Mouse (Mus musculus) MEL-GATA-1-ER (cell line): ENCODE measurements around the gene Hypk.
"Not testable (repeated sequence)": the region's sequence is repeated elsewhere in the genome, so short reads cannot be mapped to it uniquely, and the experiment has no call there.

Experiments
- DNase-seq: peaks from one replicate; pipeline ENCODE4 v3.0.0-alpha.2; 2012; ENCODE audit warnings: low read depth; ENCODE audit errors: extremely low read depth

The Hypk gene

DNA sequence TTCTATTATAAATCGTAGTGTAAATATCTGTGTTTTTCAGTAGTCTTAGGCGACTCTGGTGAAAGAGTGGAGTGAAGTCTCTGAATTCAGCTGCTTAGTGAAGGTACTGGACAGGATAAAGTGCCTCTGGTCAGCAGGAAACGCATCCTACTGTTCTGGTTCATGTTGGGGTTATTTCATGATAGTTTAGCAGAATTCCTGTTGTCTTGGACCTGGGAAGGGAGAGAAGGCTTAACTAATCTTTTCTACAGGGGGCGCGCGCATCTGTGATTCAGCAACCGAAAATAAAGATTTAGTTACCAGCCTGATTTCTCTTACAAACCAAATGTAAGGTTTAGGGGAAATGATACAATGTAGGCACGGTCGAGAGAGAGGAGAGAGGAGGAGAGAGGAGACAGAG lies 5.0 kb upstream of the Hypk start:
- no peak for DNase-seq

DNA sequence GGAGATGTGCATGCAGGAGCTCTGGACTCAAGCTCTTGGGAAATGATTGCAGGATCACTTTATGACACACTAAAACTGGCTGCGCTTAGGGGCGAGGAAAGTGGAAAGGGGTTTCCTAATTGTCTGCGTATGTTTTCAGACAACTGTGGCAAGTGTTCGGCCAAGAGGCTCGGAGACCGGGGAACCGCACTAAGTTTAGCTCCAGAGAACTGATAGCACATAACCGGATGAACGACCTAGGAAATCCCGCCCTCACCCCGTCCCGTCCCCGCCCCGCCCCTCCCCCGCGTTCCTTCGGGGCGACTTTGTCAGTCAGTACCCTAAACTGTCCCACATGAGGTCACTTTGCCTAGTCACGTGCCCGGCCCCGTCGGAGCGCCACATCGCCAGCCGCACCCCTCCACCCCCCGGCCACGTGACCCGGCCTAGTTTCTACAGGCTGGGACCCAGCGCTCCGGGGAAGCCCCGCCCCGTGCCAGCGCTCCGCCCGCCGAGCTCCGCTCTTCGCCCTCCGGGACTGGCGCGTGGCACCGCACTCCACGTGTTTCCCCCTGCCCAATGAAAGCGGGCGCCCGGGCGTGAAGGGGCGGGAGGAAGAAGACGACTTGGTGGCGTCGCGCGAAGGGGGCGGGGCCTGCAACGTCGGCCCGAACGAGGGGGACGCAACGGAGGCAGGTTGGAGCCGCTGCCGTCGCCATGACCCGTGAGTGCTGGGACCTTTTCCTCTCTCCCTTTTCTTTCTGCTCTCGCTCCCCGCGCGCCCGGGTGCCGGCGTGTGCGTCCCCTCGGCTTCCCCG lies 4.2 kb upstream of the Hypk start, which contains the start of gene Serf2:
Gene Serf2, plus strand, starts transcription at position 457 of the 797 bp plus-strand sequence.
- DNase-seq, result peak; percentile 94

DNA sequence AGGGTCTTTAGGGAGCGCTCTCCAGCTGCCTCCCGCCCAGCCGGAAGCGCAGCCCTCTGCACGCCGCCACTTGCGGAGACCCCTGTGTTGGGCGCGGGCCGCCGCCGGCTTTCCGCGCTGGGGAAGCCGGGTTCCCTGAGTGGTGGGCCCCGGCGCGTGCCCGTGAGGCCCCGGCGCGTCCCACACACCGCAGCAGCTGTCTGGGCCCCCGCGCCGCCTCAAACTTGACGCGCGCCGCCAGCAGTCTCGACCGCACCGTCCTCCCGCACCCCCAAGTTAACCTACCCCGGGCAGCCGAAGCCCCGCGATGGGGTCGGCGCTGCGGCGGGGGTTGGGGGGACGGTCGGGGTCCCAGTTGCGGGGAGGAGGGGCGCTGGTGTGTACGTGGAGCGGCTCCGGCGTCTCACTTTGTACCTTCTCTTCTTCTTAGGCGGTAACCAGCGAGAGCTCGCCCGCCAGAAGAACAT lies 3.5 kb upstream of the Hypk start:
- no peak for DNase-seq

DNA sequence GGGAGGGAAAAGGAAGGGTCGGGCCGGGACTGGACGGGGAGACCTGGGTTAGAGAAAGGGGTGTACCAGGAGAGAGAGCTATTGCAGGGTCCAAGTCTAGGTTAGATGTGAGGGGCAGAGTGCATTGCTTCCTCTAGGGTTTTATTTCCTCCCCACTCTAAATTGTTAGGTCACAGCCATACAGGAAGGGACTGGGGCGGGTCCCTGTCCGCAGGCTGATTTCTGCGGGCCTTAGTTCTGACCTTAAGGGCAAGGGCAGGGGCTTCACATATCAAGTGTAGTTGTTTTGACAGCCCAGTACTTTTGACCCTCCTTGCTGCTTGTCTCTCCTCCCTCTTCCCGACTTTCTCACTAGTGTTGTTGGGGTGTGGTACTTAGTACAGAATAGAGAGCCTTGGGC lies 3.0 kb upstream of the Hypk start:
- no peak for DNase-seq

DNA sequence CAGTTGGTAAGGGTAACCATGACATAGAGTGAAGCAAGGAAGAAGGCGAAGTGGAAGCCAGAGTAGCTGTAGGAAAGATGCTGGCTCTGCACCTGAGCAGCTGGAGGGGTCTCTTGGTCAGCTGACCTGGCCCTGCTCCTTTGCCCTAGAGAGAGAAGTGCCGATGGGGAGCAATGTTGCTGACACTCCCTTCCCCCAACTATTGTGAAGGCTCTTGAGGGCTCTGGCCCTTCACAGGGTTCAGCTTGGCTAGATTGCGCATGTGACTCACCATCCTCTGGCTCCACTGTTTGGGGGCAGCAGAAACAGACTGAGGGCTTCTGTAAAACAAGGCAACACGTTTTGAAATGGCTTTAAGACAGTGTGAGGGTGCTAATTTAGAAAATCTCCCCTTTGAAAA lies 729 bp upstream of the Hypk start:
- no peak for DNase-seq

DNA sequence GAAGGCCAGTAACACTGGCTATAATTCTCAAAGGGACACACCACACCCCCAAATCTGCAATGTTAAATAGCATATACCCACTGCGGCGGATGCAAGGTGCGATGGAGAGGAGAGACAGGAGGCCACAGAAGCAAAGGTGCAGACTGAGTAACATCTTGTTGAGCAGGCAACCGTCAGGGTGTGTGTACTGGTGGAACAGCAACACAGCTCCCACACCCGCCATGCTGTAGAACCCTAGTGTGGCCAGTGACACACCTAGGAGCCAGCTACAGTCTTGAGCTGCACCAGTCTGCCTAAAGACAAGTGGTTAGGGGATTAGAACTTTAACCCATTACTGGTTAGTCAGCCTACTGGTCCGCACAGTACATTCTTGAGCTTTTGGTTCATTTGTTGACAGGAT lies 827 bp downstream of the Hypk start:
- DNase-seq, result no peak

DNA sequence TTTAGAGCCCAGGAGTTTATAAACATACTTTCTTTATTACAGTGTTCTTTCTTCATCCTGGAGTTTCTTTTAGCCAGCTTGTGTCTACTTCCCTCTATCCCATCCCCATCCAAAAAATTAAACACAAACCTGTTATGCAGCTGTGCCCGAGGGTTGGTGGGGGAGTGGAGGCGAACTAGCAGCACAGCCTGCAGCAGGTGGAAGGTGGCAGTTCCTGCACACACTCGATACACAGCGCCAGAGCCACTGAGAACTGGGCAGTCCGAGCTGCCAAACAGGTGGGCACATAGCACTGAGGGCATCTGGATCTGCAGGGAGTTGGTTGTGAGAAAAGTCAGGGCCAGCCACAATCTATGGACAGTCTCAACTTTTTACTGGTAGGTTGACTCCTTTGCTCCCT lies 2.4 kb downstream of the Hypk start:
- DNase-seq, result no peak

DNA sequence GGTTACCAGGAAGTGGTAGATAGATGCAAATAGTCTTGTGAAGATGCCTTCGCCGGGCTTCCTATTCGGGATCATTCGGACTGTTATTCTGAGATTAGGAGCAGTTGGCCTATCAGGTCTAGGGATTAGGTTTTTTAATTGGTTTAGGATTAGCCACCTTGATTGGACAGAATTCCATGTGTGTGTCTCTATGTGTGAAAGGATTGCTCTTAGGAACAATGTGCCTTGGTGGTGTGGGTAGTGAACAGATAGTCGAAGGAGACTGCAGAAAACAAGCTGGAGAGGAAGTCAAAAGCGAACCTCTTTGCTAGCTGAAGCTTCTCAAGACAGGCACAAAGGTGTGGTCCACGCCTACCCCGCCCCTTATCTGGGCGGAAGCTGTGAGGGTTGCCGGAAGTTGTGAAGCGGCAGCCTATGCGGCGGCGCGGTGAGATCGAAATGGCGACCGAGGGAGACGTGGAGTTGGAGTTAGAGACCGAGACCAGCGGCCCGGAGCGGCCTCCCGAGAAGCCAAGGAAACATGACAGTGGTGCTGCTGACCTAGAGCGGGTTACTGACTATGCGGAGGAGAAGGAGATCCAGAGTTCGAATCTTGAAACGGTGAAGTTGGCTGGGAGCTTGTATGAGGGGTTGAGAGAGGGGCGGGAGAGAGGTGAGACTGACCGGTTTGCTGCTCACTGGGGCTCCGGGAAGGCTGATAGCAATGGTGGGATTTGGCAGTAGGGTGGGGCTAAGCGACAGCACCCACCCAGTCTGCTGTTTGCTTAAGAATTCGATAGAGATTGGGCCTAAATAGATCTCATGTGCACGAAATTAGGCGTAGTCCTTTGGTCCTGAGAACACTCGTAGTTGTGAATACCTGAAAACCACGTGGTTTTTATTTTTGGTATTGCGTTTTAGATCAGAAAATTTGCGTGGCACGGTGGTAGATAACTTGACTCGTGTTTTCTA lies 3.9 kb downstream of the Hypk start, which contains the start of gene Serinc4:
Gene Serinc4, minus strand, starts transcription at position 90 of the 951 bp plus-strand sequence.
- peak; percentile 86 for DNase-seq

DNA sequence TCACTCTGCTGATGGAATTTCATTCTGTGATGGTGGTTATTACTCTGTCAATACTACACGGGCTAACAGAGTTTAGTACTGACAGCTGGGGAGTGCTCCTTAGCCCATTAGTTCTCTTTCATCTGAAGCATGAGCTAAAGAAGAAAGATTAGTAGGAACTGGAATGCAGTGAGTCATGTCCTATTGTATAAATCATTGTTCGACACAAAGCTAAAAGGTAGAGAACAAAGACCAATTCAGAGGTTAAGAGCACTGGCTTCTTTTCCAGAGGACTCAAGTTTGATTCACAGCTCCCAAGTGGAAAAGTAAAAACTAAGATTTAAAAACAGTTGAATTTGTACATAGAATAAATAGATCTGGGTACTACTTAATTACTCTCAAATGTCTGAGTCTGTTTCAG lies 7.0 kb downstream of the Hypk start:
- DNase-seq, result no peak

DNA sequence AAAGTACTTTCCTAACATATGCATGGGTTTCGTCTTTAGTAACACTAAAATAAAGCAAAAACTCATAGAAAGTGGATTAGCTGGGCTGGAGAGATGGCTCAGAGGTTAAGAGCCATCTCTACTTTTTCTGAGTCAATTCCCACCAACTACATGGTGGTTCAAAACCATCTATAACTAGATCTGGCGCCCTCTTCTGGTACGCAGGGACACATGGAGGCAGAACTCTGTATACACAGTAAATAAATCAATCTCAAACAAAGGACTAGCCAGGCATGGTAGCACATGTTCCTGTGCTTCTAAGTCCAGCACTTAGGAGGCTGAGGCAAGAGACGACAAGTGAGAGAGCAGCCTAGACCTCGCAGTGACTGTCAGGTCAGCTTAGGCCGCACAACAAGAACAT lies 15.9 kb downstream of the Hypk start:
- not testable (repeated sequence) for DNase-seq

DNA sequence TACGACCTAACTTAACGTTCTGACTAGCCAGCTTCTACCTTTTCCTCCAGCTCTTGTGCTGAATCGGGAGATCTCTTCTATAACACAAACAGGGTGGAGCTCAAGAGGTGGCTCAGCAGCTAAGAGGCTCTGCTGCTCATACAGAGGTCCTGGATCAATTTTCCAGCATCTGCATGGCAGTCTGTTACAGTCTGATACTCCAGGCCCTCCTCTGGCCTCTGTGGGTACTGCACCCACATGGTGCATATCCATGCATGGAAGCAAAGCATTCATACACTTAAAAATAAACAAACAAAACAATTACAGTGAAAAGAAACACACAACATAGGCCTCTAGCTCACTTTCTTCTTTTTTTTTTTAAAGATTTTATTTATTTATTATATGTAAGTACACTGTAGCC lies 19.7 kb downstream of the Hypk start:
- not testable (repeated sequence) for DNase-seq

DNA sequence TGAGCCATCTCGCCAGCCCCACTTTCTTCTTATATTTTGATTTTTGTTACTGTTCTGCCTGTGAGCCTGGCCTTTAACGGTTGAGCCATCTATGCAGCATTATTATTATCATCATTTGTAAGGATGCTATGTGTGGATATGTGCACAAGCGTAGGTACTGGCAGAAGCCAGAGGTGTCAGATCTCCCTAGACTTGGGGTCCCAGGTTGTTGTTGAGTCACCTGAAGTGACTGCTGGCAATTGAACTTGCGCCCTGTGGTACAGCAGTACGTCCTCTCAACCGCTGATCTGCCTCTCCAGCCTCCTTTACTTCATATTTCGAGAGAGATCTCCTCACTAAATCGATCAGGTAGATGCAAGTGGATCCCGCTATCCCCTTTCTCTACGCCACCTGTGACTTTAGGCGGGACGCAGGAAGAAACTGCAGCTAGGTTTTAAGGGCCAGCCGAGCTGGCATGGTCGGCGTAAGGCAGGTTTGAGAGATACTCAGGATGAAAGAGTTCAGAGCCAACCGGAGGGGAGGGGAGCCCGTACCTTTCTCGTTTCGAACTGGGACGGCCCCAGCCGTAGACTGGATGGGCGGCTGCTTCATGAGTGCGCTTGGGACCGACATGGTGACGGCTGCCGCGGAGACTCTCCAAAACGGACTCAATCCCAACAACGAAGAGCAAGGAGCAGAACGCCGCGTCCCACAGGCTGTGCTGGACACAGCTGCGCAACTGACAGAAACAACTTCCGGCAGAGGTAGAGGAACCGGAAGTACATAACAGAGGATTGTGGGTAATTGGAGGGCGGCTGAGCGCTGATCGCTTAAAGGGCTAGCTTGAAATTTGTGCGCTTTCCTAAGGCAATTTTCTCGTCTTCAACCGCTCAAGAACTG lies 20.4 kb downstream of the Hypk start, which contains the start of gene Mfap1b:
Gene Mfap1b, minus strand, starts transcription at position 767 of the 879 bp plus-strand sequence.
- DNase-seq, result peak; percentile 88

DNA sequence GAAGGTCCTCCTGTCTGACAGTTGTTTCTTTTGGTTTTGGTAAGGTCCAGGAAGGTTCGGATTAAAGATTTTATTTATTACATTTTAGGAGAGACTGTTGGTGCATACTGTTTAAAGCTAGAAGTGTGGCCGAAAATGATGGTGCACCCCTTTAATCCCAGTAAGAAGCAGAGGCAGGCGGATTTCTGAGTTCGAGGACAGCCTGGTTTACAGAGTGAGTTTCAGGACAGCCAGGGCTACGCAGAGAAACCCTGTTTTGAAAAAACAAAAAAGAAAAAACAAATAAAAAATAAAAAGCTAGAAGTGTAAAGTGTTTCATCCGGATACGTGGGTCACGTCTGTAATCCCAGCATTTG lies 21.1 kb downstream of the Hypk start:
- DNase-seq, result no peak

DNA sequence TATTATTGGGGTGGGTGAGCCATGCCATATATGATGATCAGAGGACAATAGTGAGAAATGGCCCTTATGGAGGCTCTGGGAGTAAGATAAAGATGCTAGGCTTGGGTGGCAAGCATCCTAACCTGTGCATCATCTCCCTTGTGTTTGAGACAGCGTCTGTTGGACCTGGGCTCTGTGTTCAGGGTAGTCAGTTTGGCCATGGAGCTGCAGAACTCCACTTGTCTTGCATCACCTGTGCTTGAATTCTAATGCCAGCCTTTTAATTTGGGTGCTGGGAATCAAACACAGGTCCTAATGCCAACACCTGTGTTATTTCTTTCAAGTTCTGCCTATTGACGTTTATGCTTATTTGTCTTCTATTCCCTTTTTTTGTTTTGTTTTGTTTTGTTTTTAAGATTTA lies 22.2 kb downstream of the Hypk start:
- not testable (repeated sequence) for DNase-seq

DNA sequence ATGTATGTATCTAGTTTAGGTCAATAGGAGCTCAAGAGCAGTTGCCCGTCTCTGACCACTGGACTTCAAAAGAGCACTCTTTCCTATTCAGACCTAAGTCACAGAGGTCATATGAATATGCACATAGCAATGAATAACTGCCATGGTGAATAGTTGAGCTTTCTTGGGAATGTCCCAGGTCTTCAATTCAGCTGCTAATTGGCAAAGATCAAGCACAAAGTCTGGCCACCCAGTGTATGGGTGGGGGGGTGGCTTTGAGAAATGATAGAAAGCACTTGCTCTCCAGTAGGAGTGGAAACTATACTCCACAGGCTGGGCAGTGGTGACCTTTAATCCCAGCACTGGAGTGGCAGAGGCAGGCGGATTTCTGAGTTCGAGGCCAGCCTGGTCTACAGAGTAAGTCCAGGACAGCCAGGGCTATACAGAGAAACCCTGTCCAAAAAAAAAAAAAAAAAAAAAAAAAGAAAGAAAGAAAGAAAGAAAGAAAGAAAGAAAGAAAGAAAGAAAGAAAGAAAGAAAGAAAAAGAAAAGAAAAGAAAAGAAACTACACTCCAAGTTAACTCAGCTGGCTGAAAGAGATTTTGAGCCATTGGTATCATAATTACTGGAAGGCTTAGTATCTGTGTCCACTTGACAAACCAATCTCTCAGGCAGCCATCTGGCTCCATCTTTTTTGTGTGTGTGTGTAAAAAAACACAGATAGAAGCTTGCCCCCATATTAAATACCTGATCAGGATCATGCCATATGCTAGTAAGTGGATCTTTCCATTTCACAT lies 24.6 kb downstream of the Hypk start:
- no peak for DNase-seq

DNA sequence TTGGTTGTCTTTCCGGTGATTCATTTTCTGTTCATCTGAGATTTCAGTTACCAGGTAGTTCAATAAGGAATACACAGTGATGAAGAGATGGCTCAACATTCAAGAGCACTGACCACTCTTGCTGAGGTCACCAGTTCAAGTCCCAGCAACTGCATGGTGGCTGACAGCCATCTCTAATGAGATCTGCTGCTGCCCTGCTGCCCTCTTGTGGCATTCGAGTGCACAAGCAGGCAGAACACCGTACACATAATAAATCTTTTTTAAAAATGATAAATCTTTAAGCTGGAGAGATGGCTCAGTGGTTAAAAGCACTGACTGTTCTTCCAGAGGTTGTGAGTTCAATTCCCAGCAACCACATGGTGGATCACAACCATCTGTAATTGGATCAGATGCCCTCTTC lies 27.4 kb downstream of the Hypk start:
- no peak for DNase-seq

DNA sequence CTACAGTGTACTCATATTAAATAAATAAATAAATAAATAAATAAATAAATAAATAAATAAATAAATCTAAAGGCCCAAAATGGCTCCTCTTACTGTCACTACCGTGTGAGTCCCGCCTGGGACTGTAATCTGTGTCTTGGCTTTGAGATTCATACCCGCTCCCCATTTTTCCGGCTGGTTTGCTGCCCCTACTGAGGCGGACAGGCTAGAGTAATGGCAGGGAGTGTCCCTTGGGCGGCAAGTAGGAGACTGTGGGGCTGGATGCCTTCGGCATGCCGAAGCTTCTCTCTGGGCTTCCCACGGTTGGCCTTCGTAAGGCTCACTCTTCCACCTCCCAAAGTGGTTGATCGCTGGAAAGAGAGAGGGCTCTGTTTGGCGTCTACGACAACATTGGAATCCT lies 27.8 kb downstream of the Hypk start:
- not testable (repeated sequence) for DNase-seq

DNA sequence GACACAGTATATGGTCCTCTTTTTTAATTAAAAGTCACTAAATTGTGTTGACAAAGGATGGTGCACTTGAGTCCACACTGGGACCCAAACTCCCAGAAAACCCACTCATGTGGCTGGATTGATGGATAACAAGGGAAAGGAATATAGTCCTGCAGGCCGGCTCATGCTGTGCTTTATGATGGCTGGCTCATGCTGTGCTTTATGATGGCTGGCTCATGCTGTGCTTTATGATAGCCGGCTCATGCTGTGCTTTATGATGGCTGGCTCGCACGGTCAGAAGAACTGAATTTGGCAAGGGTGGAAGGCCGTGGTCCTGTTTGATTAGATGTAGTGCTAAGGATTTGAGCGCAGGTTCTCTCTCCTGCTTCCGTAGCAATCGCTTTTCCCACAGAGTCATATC lies 30.5 kb downstream of the Hypk start:
- DNase-seq, result no peak

DNA sequence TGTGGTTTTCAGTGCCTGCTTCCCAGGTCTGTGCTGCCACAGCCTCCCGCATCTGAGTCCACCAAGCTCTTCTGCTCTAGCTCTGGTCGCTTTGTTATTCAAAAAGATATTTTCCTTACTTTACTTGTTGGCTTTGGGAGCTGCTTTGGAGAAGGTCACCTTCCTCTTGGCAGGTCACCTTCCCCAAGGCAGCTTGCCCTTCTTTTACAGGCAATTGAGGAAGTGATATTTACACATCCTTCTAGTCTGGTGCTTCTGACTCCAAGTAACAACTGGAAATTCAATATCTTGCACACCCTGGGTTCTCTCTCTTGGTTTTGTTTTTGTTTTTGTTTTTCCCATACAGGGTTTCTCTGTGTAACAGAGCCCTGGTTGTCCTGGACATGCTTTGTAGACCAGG lies 31.3 kb downstream of the Hypk start:
- DNase-seq, result not testable (repeated sequence)

DNA sequence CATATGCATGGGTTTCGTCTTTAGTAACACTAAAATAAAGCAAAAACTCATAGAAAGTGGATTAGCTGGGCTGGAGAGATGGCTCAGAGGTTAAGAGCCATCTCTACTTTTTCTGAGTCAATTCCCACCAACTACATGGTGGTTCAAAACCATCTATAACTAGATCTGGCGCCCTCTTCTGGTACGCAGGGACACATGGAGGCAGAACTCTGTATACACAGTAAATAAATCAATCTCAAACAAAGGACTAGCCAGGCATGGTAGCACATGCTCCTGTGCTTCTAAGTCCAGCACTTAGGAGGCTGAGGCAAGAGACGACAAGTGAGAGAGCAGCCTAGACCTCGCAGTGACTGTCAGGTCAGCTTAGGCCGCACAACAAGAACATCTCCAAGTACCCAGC lies 48.5 kb downstream of the Hypk start:
- not testable (repeated sequence) for DNase-seq
